Mouse (Mus musculus) urinary bladder, postnatal 4 days (tissue): ENCODE results near the gene Rapgef5.

Source experiments
- DNase-seq, 2 experiments: peaks; one replicate each; pipeline ENCODE4 v3.0.0; 2021 to 2022; ENCODE audit warnings: low spot score in 2 of 2

Gene Rapgef5

DNA sequence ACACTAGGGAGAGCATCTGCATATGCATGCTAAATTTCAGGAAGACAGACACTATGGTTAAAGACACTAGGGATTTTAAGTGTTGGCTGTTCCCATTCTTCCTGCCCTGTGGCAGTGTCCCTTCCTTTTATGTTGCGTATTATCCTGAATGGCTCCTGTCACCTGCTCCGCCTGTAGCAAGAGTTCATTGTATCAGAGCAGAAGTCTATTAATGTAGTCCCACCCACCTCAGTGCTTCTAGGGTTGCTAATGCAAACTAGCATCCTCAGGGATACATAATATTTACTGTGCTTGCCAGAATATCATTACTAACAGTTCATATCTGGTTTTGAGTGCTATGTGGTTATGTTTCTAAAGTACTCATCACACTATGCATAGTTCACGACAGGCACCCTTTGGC lies 96.4 kb downstream of the Rapgef5 start:
- no peak for DNase-seq

DNA sequence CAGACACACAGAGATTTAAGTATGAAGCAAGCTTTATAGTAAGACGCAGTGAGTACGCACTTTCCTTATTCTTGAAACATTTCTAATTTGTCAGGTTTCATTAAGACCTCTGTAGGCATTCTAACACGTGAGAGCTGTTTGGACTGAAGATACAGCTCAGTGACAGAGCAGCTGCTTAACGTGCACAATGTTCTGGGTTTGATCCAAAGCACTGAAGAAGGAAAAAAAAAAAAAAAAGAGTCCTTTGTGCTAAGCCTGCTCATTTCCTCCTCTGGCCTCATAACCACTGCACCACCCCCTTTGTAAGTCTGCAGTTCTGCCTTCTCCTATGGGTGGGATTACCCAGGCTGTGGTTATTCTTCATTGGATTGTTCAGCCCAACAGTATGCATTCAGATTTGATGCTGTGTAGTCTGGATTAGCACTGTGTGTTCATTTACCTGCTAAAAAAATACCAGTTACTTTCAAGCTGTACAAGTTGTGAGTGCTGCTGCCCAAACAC lies 103.3 kb downstream of the Rapgef5 start:
- no peak for DNase-seq

DNA sequence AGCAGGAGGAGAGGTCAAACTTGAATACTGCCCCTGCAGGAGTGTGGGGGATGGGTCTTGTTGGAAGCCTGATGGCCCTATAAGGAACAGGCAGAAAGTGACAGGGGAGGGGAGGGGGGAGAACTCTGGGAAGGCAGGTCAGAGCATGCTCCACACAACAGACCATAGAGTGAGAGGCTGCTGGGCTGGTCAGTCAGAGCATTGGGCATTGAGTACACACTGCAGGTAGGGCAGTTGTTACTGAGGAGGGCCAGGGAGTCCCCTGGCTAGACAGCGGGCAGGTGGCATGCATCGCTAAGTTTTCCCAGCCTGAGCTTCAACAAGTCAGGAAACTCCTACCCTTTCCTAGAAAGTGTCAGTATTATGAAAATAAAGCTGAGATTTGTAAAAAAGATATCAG lies 106.7 kb downstream of the Rapgef5 start:
- DNase-seq: no peak

GRCm38 (mm10) chr12:117627311-117627710 lies 111.0 kb downstream of the Rapgef5 start:
- DNase-seq: no peak

GRCm38 (mm10) chr12:117628321-117629093 lies 112.2 kb downstream of the Rapgef5 start:
- no peak for DNase-seq

- no peak for DNase-seq
These were observed 115.9 kb downstream of the Rapgef5 start for GRCm38 (mm10) chr12:117632133-117632532.

- DNase-seq: no peak
These were observed 120.0 kb downstream of the Rapgef5 start for GRCm38 (mm10) chr12:117636139-117636772.

DNA sequence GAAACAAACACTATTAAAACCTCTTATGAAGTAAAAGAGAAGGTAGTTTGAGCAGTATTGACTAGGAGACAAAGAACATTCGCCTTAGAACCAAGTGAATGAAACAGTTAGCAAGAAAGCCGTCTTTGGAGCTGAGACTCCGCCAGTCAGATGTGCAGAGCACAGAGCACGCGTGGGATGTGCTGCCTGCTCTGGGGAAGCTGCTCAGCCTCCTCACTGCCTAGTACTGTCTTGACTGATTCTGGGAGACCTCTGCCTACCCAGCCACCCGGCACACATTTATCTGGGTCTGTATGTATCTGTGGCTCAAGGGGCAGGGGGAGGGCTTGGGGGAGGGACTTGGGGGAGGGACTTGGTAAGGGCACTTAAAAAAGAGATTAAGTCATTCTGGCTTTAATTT lies 120.7 kb downstream of the Rapgef5 start:
- DNase-seq: no peak

GRCm38 (mm10) chr12:117638833-117639232 lies 122.6 kb downstream of the Rapgef5 start:
- DNase-seq: no peak

DNA sequence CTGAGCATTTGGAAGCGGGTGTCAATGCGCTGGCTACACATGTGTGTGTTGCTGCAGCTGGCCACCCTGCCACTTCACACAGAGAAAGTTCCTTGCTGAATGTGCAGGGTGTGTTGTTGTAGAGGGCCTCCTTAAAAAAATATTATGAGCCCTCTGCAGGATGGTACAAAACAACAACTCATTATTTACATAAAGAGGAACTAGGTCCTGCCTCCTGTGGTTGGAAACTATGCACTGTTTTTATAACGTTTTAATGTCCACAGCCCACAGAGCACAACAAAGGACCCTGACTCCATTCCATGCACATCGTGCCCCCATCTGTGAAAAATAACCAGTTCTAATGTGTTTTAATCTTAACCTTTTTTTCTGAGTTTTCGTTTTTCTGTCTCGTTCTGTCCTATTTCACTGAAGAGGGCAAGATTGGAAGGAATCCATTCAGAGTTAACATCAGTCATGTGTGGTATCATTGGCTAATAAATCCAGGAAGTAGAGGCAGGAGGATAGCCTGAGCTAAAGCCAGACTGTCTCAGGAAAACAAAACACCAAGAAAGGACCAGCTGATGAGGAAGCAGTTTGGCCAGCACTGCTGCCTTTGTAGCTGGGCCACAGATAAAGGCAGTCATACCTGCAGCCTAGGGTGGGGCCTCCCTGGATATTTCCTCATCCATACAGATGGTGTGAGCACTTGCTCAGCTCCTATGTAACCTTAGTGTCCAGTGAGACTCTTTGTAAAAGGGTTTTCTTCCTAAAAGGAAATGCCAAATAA lies 123.3 kb downstream of the Rapgef5 start:
- DNase-seq: no peak

- no peak for DNase-seq
These were observed 126.2 kb downstream of the Rapgef5 start for GRCm38 (mm10) chr12:117642512-117642911.

GRCm38 (mm10) chr12:117645771-117646170 lies 129.5 kb downstream of the Rapgef5 start:
- no peak for DNase-seq

DNA sequence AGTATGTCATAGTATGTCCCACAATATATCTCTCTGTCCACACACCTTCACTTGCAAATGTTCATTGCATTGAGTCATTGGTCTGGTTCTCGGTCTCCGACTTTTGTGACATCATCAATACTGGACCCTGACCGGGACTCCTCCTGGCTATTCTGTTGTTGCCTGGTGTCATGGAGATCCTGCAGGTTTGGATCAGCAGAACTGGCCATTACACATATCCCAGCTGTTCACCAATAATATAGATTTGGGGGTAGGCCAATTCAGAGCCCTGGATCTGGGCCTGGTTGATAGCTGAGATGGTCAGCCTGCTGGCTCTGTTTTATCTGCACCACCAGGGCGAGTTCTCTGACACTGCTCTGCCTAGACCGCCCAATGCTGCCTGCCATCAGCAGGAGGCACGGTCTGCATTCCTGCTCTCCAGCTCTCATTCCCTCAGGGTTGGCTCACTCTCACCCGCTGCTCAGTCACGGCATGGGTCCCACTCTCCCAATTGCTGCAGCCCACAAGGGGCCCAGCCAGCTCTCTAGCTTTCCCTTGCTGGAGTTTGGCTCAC lies 137.7 kb downstream of the Rapgef5 start:
- no peak for DNase-seq

DNA sequence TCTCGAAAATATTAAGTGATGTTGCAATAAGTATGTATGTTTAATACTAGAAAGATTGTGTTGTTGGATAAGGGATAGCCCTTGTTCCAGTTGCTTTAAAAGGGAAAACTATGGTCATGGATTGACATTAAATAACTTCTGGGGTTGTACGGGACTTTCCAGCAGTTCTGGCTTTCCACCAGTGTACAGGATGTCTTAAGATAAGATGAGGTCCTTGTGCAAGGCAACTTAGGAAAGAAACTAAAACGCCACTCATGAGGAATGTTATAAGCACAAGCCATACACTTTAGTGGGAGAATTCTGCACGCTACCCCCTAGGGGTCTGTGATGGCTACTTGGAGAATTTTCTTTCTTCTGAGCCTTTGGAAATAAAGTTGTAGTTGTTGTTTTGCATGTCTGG lies 140.7 kb downstream of the Rapgef5 start:
- peak in 1 of 2 experiments; percentile 10 for DNase-seq

- no peak for DNase-seq
These were observed 141.5 kb downstream of the Rapgef5 start for GRCm38 (mm10) chr12:117657766-117658165.

GRCm38 (mm10) chr12:117658821-117659220 lies 142.5 kb downstream of the Rapgef5 start:
- no peak for DNase-seq

- peak in 1 of 2 experiments; percentile 8 for DNase-seq
These were observed 144.1 kb downstream of the Rapgef5 start for GRCm38 (mm10) chr12:117660361-117660760.

- no peak for DNase-seq
These were observed 145.6 kb downstream of the Rapgef5 start for GRCm38 (mm10) chr12:117661871-117662270.

- DNase-seq: no peak
These were observed 147.4 kb downstream of the Rapgef5 start for GRCm38 (mm10) chr12:117663637-117664036.

- no peak for DNase-seq
These were observed 148.4 kb downstream of the Rapgef5 start for GRCm38 (mm10) chr12:117664644-117665043.

DNA sequence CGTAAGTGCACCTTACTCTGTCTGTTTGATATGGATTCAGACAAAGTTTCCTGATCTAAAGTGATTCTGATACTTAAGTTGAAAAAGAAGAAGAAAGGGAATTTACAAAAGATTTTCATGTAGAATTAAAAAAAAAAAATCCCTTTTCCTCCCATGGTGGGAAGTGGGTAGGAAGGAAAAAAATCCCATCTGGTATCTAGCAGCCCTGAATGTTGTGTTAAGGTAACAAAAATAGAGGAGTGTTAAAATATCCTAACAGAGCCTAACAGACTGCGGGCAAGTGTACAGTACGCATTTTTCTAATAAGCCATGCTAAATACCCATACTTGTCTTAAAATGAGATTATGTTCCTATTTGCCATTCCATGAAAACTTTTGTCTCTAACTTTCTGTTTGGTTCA lies 150.1 kb downstream of the Rapgef5 start:
- no peak for DNase-seq
